Mouse (Mus musculus) cortical plate, adult 2 months (tissue): ENCODE results near the gene Zw10.

ENCODE experiments used
- CTCF ChIP-seq: fragments of 200-500 bp; IDR thresholded peaks from 2 replicates; pipeline ENCODE4 v1.5.1; 2011; ENCODE audit warnings: mild to moderate bottlenecking, control low read depth, low read length; ENCODE audit not compliant: insufficient read depth; ENCODE audit errors: extremely low read depth
- POLR2A ChIP-seq: fragments of 200-500 bp; IDR thresholded peaks from 2 replicates; pipeline ENCODE4 v1.6.1; 2011; ENCODE audit warnings: mild to moderate bottlenecking, low read length, control low read depth; ENCODE audit not compliant: insufficient read depth; ENCODE audit errors: extremely low read depth

- TF ChIP-seq POLR2A: no peak
- TF ChIP-seq CTCF: no peak
Measured at GRCm38 (mm10) chr9:49021289-49021688, 34.1 kb upstream of the Zw10 start.
